Mouse (Mus musculus) c-Kit-negative CD71-positive TER-119-positive erythroid progenitor cells, embryonic 14.5 days (primary cell): ENCODE results near the gene Lrrc4.
A peak's percentile ranks its signal among the peaks of the same experiment; 100 is the strongest.

Experiments
- DNase-seq: peaks from one replicate; pipeline ENCODE4 v3.0.0-alpha.2; 2013; ENCODE audit warnings: low read depth, low spot score

Lrrc4 gene

DNA sequence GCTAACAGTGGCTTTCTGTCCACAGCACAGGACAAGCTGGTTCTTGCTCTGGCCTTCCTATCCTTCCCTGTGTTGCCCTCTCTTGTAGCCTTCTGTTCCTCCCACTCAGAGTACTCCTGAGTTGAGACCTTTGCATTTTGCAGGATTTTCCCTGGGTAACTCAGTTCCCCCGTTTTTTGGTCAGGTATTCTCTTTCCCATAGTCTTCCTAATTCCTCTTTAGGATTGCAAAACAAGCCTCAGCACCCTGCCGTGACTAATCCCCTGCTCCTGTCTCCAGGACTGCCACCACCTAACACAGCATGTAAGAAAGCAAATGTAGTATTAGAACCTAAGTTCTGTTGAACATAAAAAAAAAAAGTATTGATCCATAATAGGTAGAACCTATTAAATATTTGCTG is 60.2 kb downstream of the Lrrc4 start:
- no peak for DNase-seq

DNA sequence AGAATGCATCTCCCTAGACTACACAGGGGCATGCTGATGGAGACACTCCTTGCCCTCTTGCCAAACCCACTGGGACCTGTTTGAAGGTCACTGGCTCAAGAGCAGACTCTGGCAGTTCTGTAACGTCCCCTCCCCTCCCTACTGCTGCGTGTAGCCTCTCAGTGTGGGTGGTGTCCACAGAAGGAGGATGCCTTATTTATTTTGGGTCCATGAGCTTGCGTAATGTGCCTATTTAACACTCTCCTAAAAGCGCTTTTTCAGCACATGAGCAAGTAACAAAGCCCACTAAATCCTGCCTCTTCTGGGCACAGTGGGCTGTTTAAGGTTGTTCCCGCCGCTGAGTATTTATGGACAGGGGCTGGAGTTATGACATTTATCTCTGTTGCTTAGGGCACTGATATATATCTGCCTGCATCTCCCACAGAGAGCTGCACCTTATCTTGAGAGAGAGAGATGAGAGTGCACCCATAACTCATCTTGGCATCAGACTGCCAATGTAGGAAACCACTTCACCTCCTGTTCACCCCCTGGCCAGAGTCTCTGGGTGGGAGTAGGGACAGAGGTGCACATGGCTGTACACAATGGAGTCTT is 63.6 kb downstream of the Lrrc4 start:
- no peak for DNase-seq

GRCm38 (mm10) chr6:28766622-28767021 is 64.9 kb downstream of the Lrrc4 start:
- DNase-seq = no peak

- DNase-seq = no peak
Observed at GRCm38 (mm10) chr6:28762132-28762775, 69.3 kb downstream of the Lrrc4 start.

DNA sequence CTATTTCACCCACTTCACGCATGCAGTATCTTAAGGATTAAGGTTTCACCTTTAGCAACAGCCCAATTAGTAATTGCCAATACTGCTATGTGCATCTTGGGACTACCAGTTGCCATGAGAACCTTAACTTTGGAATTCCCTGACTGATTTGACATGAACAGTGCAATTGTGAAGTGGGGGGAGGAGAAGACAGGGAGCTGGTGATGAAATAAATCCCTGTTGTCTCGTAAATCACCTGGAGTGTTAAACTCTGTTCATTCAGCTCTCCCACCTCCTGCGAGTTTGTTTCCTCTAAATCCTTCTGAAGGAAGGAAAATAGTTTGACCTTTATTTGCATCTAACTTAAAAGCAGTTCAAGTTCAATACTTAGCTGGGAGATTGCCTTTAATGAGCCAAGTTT is 69.8 kb downstream of the Lrrc4 start:
- DNase-seq = no peak

- DNase-seq = no peak
Observed at GRCm38 (mm10) chr6:28758293-28758692, 73.3 kb downstream of the Lrrc4 start.

DNA sequence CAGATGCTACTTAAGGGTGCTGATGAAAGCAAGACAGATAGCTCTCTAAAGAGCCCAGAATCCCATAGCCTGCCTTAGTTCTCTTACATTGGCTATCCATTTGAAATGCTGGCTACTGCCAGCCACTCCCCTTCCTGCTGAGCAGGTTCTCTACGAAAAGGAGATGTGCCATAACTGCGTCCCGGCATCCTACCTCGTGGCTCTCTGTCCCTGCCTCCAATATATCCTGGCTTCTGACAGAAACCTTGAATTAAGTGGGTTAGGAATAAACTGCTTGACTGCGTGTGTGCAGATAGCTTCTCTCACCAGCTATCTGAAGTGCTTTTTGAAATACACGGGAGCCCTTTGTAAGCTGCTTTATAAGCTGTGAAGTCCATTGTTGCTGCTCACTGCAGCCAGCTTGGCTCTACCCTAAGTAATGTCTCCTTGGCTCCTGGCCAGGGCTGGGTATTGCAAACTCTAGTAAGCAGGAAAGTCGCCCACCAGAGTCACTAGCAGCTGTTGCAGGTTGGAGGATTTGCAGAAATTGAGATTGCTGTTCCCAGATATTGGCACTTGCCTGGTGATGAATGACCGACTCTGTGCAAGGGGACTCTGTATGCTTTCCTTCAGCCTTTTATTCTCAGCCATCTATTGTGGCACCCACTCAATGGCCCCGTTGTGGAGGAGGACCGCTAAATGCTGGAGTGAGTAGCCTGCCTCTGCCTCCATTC is 75.1 kb downstream of the Lrrc4 start:
- no peak for DNase-seq

- peak; percentile 40 for DNase-seq
Observed at GRCm38 (mm10) chr6:28754127-28754898, 77.2 kb downstream of the Lrrc4 start.

DNA sequence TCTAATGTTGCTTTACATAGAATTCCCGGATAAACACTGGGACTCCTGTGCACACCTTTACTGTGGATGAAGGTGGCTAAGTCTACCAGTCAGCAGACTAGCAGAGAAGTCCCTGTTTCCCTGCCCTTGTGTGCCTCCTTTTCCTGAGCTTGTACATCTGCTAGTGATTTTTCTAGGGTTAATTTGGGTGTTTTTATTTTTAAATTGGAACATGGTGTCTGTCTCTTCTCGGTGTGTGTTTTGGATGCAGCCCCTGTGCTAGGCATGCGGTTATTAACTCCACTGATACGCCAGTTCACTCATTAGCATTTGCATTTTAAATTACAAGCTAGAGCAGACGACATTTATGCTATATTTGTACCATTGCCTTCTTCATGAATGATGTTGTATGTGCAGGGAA is 77.9 kb downstream of the Lrrc4 start:
- no peak for DNase-seq

- no peak for DNase-seq
Observed at GRCm38 (mm10) chr6:28753217-28753616, 78.3 kb downstream of the Lrrc4 start.

DNA sequence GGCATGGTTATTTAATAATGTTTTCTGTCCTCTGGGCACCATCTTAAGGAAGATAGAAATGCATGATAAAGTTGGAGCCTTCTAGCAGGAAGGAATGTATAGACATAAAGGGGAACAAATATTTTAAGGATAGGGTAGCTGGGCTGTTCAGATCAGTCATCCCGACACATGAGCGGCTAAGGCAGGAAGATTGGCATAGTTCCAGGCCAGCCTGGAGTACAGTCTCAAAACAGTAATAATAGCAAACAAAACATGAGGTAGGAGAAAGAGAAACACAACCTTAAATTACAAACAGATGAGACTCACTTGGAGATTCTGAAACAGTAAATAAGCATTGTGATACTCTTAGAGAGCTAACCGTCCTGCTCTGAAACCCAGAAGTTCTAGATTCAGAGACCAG is 80.4 kb downstream of the Lrrc4 start:
- no peak for DNase-seq

DNA sequence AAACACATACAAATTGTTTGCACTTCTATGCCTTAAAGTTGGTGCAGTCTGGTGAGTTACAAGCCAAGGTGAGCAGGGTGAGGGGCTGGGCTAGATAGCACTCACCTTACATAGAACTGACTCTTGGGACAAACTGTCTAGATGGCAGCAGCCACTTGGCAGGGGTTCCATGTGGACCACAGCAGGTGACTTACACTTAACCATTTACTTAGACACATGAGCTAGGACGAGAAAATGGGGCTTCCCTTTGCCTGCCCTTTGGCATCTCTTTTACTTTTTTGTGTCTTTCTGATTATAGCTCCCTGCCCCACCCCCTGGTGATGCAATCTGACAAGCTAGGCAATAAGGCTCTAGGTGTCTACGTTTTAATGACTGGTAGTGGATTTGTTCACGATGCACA is 82.3 kb downstream of the Lrrc4 start:
- DNase-seq = no peak

DNA sequence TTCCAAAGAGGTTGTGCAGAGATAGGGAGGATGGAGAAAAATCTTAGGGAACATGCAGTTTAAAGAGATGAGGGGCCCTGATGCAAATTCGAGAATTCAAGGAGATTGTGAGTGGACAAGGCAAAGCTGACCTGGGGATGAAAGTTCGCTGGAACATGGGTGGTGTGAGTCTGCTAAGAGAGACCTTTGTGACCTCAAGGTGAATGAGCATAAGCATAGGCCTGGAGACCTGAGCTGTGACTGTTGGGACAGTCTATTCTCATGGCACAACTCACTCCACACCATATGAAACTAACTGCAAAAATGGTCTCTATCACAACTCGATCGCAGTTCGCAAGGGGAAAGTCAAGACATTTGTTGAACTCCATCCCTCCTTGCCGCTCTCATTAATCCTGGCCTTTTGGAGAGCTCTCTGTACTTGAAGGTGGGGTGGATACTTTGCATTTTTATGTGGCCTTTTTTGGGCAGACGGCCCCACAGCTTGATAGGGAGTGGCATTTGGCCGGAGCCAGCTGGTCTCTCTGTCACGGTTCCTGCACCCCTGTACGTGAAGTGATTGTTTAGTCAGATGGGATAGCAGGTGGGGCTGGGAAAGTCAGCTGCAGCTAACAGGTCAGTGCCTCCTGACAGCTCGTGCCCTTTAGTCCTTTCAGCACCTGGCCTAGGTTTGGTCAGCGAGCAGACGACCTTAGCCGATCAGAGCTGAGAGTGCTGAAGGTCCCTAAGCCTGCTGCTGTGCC is 83.4 kb downstream of the Lrrc4 start:
- no peak for DNase-seq

DNA sequence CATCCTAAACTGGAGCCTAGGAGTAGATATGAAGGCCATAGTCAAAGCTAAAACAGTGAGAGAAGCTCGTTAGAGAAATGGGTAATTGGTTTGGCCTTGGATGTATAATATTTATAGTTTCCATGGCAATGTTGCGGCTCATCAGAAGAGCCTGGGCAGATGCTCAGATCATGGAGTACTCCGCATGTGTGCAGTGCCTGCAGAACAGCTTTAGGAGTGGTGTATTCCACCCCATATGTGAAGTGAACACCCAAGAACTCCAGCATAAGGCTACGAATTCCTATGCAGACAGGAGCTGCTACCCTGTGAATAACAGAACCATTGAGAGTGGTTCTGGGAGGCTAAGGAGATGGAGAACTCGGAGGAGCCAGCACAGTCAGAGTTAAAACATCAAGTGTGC is 84.5 kb downstream of the Lrrc4 start:
- no peak for DNase-seq

DNA sequence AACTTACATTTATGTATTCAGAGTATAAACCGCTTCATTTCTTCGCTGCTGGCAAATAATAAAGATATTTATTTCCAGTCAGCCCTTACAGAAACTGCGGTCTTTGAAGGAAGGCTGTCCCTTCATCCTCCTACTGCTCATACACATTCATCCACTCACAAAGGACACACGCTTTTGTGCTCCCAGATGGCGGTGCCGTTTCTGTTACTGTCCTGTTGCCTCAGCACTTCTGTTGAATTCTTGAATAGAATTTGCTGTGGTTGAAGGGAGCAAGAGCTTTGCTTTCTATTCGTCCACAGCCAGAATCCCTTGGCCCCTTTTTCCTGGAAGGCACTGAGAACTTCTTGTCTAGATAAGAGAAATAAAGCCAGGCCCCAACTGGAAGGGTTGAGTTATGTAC is 85.7 kb downstream of the Lrrc4 start:
- no peak for DNase-seq

GRCm38 (mm10) chr6:28743586-28743985 is 88.0 kb downstream of the Lrrc4 start:
- DNase-seq = no peak

DNA sequence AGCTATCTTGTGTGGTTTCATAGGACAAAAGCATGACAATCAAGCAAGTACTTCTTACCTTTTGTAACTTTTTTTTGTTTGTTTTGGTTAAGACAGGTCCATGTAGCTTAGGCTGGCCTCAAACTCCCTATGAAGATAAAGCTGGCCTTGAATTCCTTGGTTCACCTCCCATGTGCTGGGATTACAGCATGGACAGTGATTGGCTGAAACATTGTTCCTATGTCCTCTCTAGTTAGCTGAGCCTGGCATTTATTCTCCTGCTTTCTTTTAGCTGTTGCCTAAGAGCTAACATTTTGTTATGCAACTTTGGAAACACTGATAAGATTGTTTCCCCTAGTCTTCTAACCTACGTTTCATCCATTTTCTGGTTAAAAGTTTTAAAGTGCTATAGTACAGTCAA is 93.9 kb downstream of the Lrrc4 start:
- no peak for DNase-seq

GRCm38 (mm10) chr6:28736665-28737064 is 94.9 kb downstream of the Lrrc4 start:
- DNase-seq = no peak

DNA sequence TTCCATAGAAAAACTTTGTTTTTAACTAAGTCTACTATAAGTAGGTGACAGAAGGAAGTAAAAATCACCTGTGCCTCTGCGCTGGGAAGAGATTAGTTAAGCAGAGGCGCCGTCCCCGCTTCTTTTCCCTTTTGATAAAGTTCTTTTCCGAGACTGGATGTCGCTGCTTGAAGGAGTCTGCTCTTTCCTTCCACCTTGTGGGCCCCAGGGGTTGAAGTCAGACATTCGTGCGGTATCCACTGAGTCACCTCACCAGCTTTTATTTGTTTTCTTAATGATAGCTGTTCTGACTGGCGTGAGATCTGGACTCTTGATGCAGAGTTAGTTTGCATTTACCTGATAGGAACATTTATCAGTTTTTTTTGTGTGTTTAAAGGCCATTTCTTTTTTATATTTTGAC is 96.4 kb downstream of the Lrrc4 start:
- no peak for DNase-seq

DNA sequence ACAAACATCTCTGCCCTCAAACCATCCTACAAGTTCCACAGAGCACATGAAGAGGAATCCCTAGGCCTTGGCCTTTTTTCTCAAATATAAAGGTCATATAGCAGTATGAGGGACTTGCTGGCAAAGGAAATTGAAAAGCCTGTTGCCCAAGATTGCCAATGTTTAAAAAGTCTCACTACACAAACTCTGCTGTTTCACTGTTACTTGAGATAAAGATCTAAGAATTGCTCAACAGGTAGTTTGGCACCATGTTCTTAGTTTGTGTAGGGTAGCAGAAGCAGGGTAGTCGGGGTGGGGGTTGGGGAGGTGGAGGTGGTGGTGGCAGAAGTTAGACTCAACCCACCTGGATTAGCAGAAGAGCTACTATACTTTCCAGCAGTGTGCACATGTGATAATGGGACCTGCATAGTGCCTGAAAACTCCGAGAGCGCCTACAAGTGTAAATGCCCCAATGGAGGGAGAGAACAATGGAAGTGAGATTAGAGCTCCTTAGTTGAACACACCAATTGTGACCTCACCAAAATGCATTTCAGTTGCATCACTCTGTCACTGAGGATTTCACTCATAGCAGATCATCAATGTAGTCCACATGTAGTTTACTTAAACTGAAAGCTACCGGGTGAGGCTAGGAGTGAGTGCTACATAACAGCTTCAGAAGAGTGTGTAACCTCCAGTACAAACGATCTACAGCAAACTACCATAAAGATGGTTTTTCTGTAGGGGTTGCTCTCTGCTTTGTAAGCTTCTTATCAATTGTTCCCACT is 97.5 kb downstream of the Lrrc4 start:
- DNase-seq = no peak

DNA sequence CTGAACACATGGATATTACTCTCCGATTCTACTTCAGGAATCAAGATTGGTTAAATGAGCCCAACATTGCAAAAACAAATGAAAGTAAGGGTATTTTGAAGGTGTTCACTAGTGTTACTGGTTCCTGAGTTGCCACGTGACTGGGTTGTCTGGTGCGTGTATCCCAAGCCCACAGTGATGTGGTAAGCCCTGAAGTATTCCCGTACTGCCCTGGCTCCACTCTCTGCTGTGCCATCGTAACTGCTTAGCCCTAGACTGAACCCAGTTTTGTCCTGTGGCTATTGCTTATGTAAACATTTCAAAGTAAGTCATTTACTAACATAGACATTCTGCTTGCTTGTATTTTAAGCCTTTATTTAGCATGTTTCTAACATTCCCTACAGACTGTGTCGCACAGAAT is 100.3 kb downstream of the Lrrc4 start:
- DNase-seq = no peak
